Mouse (Mus musculus) liver, embryonic 15.5 days (tissue): Measurements from ENCODE around the gene Mpeg1. TPM values are rescaled to one million over a fixed set of nuclear protein-coding genes. Genes with fewer than 3 reads are reported as not detected.

Experiments
- ATAC-seq: fragments of 200-750 bp; cut with Nextera tagmentation; 2 replicates; pipeline ENCODE4 v1.8.0; 2017; ENCODE audit warnings: moderate number of reproducible peaks, mild to moderate bottlenecking, moderate library complexity; ENCODE audit not compliant: insufficient read depth
- H3K27ac ChIP-seq: fragments of 300-500 bp; sonication (generic); replicated peaks from 2 replicates; pipeline ENCODE4 v1.5.1; 2015; ENCODE audit warnings: mild to moderate bottlenecking, inconsistent platforms
- H3K27me3 ChIP-seq: fragments of 300-500 bp; sonication (generic); 2 replicates; pipeline ENCODE4 v1.6.1; 2015; ENCODE audit warnings: mild to moderate bottlenecking, inconsistent platforms
- H3K36me3 ChIP-seq: fragments of 300-500 bp; sonication (generic); replicated peaks from 2 replicates; pipeline ENCODE4 v1.6.1; 2015; ENCODE audit warnings: moderate library complexity, mild to moderate bottlenecking, inconsistent platforms
- H3K4me1 ChIP-seq: fragments of 300-500 bp; sonication (generic); replicated peaks from 2 replicates; pipeline ENCODE4 v1.6.1; 2015; ENCODE audit warnings: inconsistent platforms
- H3K4me2 ChIP-seq: fragments of 300-500 bp; sonication (generic); 2 replicates; pipeline ENCODE4 v1.6.1; 2015; ENCODE audit warnings: moderate library complexity, mild to moderate bottlenecking, inconsistent platforms
- H3K4me3 ChIP-seq: fragments of 300-500 bp; sonication (generic); replicated peaks from 2 replicates; pipeline ENCODE4 v1.5.1; 2015; ENCODE audit warnings: mild to moderate bottlenecking, inconsistent platforms
- H3K9ac ChIP-seq: fragments of 300-500 bp; sonication (generic); 2 replicates; pipeline ENCODE4 v1.6.1; 2015; ENCODE audit warnings: moderate library complexity, mild to moderate bottlenecking, inconsistent platforms
- H3K9me3 ChIP-seq: fragments of 300-500 bp; sonication (generic); replicated peaks from 2 replicates; pipeline ENCODE4 v1.6.1; 2016; ENCODE audit warnings: inconsistent platforms
- WGBS: fragments of 180-500 bp; shearing (Covaris S2); methylation state at CpG from one replicate; pipeline ENCODE4 v1.1.7; 2015; ENCODE audit warnings: mixed read lengths; ENCODE audit not compliant: insufficient replicate concordance; 5-methylcytosine and 5-hydroxymethylcytosine counted together
- polyA plus RNA-seq: library from polyadenylated mRNA; unstranded; fragments of >200 nt; fragmentation: Nextera tagmentation; extraction: Ambion mirVana; gene quantifications from 2 replicates; pipeline ENCODE4 v1.2.1, GENCODE M21; 2015

The Mpeg1 gene
- 1.8 and 2.0 TPM in 2 replicates for polyA plus RNA-seq

DNA sequence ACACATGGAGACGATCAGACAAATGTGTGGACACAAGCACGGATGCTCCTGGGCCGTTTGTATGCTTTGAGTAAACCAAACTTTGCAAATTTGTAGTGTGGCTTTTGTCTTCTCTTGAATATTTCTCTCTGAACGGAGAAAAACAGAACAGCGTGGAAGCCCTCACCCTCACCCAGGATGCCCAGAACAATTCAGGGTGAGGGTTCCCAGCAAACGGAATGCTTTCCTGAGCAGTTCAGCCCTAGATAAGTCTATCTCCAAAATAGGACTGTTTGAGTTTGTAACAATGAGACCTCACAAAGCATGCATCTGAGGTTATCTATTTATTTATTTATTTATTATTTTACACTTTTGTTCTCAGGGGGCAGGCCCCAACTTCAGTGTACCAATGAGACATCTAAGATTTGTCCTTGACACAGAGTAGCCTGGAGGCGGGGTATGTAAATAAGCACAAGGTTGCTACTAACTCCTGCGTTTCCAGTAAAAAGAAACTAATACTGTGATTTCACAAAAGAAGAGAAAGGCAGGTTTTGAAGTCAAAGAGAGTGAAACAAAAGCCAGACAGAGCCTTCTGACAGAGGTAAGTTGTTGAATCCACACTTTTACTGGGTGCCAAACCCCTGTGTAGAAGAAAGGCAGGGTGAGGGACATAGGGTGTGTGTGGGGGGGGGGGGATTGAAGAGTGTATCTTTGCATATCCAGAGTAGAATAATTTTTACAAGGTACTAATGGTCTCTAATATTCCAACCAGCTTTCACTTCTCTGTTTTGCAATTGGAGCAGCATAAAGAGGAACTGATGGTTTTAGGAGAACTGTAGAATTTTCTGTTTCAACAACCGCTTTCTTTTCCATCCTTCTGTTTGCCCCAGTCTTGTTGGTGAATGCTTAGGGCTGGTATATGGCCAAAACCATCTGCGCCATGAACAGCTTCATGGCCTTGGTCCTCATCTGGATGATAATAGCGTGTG lies at the start of gene Mpeg1:
Gene Mpeg1 (plus strand): TSS at position 498 of the 968 bp plus-strand sequence.
- WGBS, result 56% methylated on average over 11 of the region's 11 CpGs
- Histone ChIP-seq H3K36me3 (no peaks in the 10 kb centered on the region), H3K4me1 (no peaks in the 10 kb centered on the region), H3K27ac (peak within 1 kb of the TSS; percentile 43), H3K9me3 (no peaks in the 10 kb centered on the region), H3K27me3 (no peaks in the 10 kb centered on the region), H3K4me3 (peak within 1 kb of the TSS; percentile 22; the same call in 1 of the 2 replicates), H3K9ac (no peak within 1 kb of the TSS), H3K4me2 (no peak within 1 kb of the TSS)
- no peak for ATAC-seq

DNA sequence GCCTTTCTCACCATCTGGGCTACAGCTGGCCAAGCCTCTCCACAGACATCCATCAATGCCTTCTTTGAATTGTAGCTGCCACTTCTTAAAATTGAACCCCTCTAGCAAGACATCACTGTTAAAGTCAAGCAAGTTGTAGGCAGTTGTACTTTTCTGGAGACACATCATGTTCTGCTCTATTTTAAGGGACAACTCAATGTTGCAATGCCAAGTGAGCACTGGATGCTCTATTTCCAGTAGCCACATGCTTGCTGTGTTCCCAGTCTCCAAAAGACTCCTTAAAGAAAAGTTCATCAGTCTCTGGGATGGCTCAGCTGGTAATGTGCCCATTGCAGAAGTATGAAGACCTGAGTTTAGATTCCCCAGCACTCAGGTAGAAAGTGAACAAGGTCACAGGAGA lies 46.8 kb upstream of the Mpeg1 start:
- Histone ChIP-seq H3K27ac (no peak overlapping the region), H3K4me3 (no peak overlapping the region), H3K27me3 (no peaks in the 10 kb centered on the region), H3K4me1 (no peaks in the 10 kb centered on the region), H3K9ac (no peak overlapping the region), H3K9me3 (no peaks in the 10 kb centered on the region), H3K36me3 (no peaks in the 10 kb centered on the region), H3K4me2 (no peak overlapping the region)
- ATAC-seq, result no peak

DNA sequence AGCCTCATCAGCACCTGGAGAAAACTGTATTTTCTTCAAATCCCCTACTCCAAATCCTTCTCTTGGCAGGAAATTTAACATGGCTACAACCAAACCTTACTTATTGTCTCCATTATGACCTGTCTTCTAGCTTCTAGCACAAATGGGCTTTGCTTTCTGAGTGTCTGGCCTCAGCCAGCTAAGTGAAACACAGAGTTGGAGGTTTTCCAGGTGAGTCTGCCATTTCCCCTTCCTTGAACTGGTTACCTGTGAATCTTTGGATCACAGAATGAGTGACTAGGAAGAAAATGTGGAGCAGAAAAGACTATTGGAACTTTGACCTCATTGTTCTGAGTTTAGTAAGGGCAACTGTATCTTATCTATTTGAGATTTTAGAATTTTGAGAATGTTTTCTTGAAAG lies 43.2 kb upstream of the Mpeg1 start, which contains the start of gene Olfr1441:
Gene Olfr1441 (plus strand): TSS at position 73 of the 400 bp plus-strand sequence.
- H3K9ac ChIP-seq, result no peak within 1 kb of the TSS
- H3K27ac ChIP-seq, result no peak within 1 kb of the TSS
- no peaks in the 10 kb centered on the region for H3K27me3 ChIP-seq
- H3K4me2 ChIP-seq, result no peak within 1 kb of the TSS
- H3K9me3 ChIP-seq, result no peaks in the 10 kb centered on the region
- no peaks in the 10 kb centered on the region for H3K36me3 ChIP-seq
- no peaks in the 10 kb centered on the region for H3K4me1 ChIP-seq
- no peak for ATAC-seq
- H3K4me3 ChIP-seq, result no peak within 1 kb of the TSS

DNA sequence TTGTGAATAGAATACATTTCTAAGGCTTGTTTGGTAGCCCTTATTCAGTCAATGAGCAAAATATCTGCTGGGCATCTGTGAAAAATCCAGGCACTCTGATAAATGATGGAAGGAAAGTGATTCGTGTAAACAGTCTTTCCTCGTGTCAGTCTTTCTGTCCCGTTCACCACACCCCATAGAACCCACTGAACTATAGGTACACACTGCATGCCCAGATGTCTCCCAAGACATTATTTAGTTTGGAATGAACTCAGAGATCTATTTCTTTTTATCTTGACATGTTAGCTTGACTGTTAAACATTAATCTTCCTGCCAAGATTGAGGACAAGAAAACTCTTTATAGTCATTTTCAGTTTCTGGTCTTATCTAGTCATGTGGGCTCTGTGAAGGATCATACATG lies 42.3 kb upstream of the Mpeg1 start:
- no peaks in the 10 kb centered on the region for H3K36me3 ChIP-seq
- no peaks in the 10 kb centered on the region for H3K27me3 ChIP-seq
- H3K4me3 ChIP-seq, result no peak overlapping the region
- no peaks in the 10 kb centered on the region for H3K4me1 ChIP-seq
- no peak for ATAC-seq
- H3K4me2 ChIP-seq, result no peak overlapping the region
- H3K27ac ChIP-seq, result no peak overlapping the region
- no peaks in the 10 kb centered on the region for H3K9me3 ChIP-seq
- no peak overlapping the region for H3K9ac ChIP-seq
- 70% methylated on average over 3 of the region's 3 CpGs for WGBS

DNA sequence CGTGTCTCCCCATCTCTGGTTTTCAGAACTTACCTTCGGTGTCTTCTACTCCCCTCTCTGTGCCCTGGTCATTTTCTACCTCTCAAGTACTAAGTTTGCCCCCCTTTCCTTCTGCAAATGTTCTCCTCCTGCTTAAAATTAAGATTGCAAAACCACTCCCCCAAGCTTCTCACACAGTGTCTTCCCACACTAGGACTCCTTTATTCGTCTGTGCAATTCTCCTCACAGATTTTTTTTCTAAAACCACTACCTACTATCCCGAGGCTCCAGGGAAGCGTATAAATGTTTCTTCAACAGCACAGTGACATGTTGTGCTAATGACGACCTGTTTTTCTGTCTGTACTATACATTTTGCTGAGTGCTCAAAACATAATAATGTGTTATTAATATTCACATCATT lies 40.0 kb upstream of the Mpeg1 start:
- Histone ChIP-seq H3K36me3 (no peaks in the 10 kb centered on the region), H3K4me1 (no peaks in the 10 kb centered on the region), H3K4me2 (no peak overlapping the region), H3K27me3 (no peaks in the 10 kb centered on the region), H3K9ac (no peak overlapping the region), H3K4me3 (no peak overlapping the region), H3K9me3 (no peaks in the 10 kb centered on the region), H3K27ac (no peak overlapping the region)
- no peak for ATAC-seq
- 50% methylated on average over 6 of the region's 6 CpGs for WGBS

DNA sequence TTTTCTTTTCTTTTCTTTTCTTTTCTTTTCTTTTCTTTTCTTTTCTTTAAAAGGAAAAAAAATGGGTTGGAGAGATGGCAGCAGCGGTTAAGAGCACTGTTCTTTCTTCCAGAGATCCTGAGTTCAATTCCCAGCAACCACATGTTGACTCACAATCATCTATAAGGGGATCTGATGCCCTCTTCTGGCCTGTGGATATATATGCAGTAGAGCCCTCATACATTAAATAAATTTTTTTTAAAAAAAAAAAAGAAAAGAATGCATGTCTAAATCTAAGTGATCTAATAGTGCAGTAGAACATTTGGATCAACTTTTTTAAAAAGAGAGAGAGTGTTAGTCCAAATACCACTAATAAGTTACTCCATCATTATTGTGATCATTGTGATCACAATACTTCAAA lies 38.9 kb upstream of the Mpeg1 start:
- Histone ChIP-seq H3K4me1 (no peaks in the 10 kb centered on the region), H3K36me3 (no peaks in the 10 kb centered on the region), H3K9me3 (no peaks in the 10 kb centered on the region), H3K4me2 (no peak overlapping the region), H3K4me3 (no peak overlapping the region), H3K27ac (no peak overlapping the region), H3K9ac (no peak overlapping the region), H3K27me3 (no peaks in the 10 kb centered on the region)
- no peak for ATAC-seq
- 62% methylated on average over 1 of the region's 1 CpGs for WGBS

DNA sequence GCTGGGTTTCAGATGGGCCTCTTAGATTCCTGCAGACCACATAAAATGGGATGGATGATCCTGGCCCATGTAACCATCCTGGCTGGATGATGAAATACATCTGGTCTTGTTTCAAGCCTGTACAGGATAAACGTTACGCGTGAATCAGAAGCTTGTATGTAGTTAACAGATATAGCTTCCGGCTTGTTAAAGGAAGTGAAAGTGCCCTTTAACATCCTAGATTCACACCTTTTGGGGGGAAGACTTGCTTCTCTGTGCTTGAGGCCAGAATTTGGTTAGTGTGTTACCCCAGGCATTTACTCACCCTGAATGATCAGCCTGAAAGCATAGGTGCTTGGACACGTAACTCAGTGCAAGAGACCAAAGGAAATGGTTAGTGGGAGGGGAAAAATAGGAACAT lies 33.5 kb upstream of the Mpeg1 start:
- Histone ChIP-seq H3K4me3 (no peak overlapping the region), H3K9ac (no peak overlapping the region), H3K4me1 (no peaks in the 10 kb centered on the region), H3K9me3 (no peaks in the 10 kb centered on the region), H3K27me3 (no peaks in the 10 kb centered on the region), H3K36me3 (no peaks in the 10 kb centered on the region), H3K4me2 (no peak overlapping the region), H3K27ac (no peak overlapping the region)
- 72% methylated on average over 5 of the region's 5 CpGs for WGBS
- no peak for ATAC-seq

DNA sequence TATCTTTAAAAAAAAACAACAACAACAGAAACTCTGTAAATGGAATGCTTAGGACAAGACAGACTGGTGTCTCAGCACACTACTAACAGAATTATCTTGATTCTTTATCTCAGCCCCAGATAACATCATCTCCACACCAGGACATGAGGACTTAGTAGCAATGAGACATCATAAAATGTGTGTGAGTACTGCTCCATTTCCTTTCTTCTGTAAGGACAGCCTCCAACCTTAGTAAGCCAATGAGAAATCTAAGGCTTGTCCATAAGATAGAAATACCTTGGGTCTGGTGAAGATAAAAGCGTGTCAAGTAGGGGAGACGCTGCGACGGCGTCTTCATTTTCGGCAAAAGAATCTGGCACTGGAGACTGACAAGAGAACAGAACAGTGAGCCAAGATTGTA lies 33.0 kb upstream of the Mpeg1 start, which contains the start of gene Pfpl:
Gene Pfpl (plus strand): TSS at position 301 of the 400 bp plus-strand sequence.
- 78% methylated on average over 6 of the region's 6 CpGs for WGBS

DNA sequence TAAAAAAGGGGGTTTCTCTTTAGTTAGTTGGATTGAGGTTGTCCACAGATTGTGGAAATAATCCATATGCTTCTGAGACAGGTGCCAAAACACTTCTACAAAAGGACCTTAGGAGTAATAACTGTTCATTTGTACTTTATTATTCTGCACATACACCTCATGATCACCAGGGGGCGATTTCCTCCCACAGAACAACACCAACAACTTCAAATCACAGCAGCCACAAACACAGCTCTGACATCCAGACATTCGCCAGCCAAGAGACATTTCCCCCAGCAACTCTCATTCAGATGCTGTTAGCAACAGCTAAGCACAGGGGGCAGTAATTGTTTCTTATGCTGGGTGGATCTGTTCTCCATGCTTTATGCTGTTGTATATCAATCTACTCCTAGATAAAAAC lies 27.5 kb upstream of the Mpeg1 start:
- 5% methylated on average over 2 of the region's 2 CpGs for WGBS

More for the DNA sequence above, 33.0 kb upstream of the Mpeg1 start, which contains the start of gene Pfpl:
- H3K36me3 ChIP-seq, result no peaks in the 10 kb centered on the region
- ATAC-seq, result no peak
- H3K27ac ChIP-seq, result no peak within 1 kb of the TSS
- H3K9ac ChIP-seq, result no peak within 1 kb of the TSS
- no peaks in the 10 kb centered on the region for H3K27me3 ChIP-seq
- no peak within 1 kb of the TSS for H3K4me3 ChIP-seq
- no peaks in the 10 kb centered on the region for H3K4me1 ChIP-seq
- no peaks in the 10 kb centered on the region for H3K9me3 ChIP-seq
- H3K4me2 ChIP-seq, result no peak within 1 kb of the TSS

DNA sequence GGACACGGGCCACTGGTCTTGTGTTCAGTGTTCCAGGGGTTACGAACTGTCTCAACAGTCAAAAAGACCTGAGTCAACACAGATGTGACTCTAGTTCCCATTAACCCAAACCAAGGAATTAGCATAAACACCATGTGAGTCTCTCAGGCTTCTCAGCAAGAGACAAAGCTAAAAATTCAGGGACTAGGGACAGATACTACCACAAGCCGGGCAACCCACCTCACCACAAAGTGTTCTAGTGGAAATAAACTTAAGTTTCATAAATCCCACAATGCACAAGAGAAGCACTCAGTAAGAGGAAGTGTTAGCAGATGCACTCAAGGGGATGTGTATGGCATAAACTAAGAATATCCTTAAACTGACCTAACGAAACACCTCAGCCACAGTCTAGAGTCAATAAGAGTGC lies 25.6 kb upstream of the Mpeg1 start:
- no peak for ATAC-seq

More for the DNA sequence above, 27.5 kb upstream of the Mpeg1 start:
- no peaks in the 10 kb centered on the region for H3K36me3 ChIP-seq
- H3K9me3 ChIP-seq, result no peaks in the 10 kb centered on the region
- no peak overlapping the region for H3K4me2 ChIP-seq
- H3K27ac ChIP-seq, result no peak overlapping the region
- H3K27me3 ChIP-seq, result no peaks in the 10 kb centered on the region
- H3K9ac ChIP-seq, result no peak overlapping the region
- H3K4me3 ChIP-seq, result no peak overlapping the region
- ATAC-seq, result no peak
- no peaks in the 10 kb centered on the region for H3K4me1 ChIP-seq

DNA sequence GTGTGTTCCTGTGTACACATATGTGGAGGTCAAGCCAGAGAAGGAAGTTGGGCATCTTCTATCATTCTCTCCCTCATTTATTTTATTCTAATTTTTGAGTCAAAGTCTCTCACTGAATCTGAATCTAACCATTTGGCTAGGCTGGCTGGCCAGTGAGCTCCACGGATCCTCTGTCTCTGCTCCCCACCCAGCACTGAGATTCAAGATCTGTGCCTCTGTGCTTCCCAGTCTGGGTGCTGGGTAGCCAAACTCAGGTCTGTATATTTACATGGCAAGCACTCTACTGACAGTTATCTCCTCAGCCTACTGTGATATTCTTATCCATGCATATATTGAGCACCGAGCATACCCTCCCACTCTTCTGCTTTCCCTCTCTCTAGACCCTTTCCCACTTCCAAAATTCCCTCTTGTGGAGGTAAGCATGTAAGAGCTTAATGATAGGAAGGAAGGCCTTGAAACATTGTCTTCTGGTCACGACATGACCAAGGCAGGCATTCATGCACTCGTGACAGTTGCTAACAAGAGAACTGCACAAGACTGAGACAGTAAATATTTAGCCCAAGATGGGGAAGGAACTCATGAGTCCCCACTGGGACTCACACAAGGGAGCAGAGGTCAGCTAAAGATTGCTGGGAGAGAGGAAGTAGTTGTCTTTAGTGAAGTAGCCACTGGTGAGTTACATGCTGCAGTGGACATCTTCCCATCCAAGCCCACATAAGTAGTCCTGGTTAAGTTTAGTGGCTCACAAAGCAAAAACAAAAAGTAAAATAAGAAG lies 24.6 kb upstream of the Mpeg1 start:
- no peak for ATAC-seq
- peak overlapping the region; percentile 24; the same call in 1 of the 2 replicates for H3K27ac ChIP-seq
- WGBS, result 47% methylated on average over 4 of the region's 4 CpGs
- no peak overlapping the region for H3K9ac ChIP-seq
- no peaks in the 10 kb centered on the region for H3K4me1 ChIP-seq
- H3K27me3 ChIP-seq, result no peaks in the 10 kb centered on the region
- H3K9me3 ChIP-seq, result no peaks in the 10 kb centered on the region
- no peak overlapping the region for H3K4me3 ChIP-seq
- H3K36me3 ChIP-seq, result no peaks in the 10 kb centered on the region
- no peak overlapping the region for H3K4me2 ChIP-seq

More for the DNA sequence above, 25.6 kb upstream of the Mpeg1 start:
- no peaks in the 10 kb centered on the region for H3K27me3 ChIP-seq
- H3K9me3 ChIP-seq, result no peaks in the 10 kb centered on the region
- no peak overlapping the region for H3K4me2 ChIP-seq
- H3K27ac ChIP-seq, result peak overlapping the region; percentile 56; the same call in 1 of the 2 replicates
- H3K36me3 ChIP-seq, result no peaks in the 10 kb centered on the region
- H3K4me3 ChIP-seq, result no peak overlapping the region
- H3K9ac ChIP-seq, result no peak overlapping the region
- no peaks in the 10 kb centered on the region for H3K4me1 ChIP-seq
- 39% methylated on average over 4 of the region's 4 CpGs for WGBS
